Mouse (Mus musculus): Measurements from ENCODE around the gene Matn4.
"Not testable (repeated sequence)": the region's sequence is repeated elsewhere in the genome, so short reads cannot be mapped to it uniquely, and the experiment has no call there.

The Matn4 gene

DNA sequence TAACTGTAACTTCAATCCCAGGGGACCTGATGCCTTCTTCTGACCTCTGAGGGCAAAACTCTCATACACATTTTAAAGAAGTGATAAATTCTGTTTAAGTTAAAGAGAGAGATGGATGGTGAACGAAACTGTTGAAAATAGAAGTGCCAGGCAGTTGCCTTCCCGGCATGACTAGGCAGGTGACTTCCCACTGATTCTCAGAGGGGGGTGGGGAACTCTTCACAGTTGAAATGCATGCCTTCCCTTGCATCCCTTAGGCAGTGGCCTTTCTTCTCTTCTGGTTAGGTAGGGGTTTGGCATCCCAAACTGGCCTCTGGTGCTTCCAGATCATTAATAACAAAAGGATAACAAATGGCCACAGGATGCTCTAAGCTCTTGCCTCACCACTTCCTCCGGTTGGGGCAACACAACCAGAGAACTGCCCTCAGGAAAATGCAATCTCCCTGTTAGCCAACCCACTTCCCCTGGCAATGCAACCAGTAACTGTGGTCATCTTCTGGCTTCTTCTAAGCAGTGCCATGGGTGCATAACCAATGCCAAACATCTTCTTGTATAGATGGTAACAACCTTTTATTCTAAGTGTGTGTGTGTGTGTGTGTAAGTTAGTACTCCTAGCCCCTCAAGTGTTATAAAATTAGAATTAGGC is 32.4 kb downstream of the Matn4 start:
- DNase-seq (ENCODE audit: low spot score in 2 of 2) = no peak

- no peak for DNase-seq (ENCODE audit: low spot score in 2 of 2)
These were observed 33.6 kb downstream of the Matn4 start for GRCm38 (mm10) chr2:164371371-164371770.

DNA sequence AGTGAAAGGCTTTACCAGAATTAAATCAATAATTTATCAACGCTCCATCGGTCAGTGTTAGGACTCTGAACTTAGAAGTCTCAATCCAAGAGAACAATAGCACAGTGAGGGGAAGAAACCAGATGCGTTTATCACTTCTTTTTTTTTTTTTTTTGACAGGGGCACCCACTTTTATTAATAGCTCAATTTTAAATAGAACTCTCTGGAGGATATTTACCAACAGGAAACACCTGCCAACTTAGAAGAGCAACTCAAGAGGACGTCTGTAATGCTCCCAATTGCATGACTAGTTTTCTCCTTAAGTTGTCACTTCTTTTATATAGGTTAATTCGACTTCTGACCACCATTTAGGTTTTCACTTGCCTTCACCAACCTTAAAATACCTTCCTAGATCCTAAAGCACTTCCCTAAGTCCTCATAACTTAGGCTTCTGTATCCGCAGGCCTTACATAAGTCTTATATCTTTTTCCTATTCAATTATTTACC is 36.3 kb downstream of the Matn4 start:
- DNase-seq (ENCODE audit: low spot score in 2 of 2) = no peak

DNA sequence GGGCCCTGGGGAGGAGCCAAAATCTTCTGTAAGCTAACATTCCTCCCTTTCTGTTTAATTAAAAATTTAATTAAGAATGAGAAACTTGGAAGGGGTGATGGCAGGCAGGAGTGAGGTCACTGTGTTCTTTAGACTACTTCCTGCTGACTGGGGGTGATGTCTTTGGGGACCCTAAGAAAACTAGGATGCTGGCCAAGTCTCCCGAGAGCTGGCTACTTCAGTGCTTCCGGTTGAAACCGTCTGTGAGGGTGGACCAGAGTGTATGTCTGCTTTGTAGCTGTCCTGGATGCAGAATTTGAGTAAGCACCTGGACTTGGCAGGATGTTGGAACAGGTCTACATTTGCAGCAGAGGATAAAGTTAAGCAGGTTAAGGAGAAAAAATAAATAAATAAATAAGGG is 38.0 kb downstream of the Matn4 start:
- DNase-seq (ENCODE audit: low spot score in 2 of 2) = no peak

DNA sequence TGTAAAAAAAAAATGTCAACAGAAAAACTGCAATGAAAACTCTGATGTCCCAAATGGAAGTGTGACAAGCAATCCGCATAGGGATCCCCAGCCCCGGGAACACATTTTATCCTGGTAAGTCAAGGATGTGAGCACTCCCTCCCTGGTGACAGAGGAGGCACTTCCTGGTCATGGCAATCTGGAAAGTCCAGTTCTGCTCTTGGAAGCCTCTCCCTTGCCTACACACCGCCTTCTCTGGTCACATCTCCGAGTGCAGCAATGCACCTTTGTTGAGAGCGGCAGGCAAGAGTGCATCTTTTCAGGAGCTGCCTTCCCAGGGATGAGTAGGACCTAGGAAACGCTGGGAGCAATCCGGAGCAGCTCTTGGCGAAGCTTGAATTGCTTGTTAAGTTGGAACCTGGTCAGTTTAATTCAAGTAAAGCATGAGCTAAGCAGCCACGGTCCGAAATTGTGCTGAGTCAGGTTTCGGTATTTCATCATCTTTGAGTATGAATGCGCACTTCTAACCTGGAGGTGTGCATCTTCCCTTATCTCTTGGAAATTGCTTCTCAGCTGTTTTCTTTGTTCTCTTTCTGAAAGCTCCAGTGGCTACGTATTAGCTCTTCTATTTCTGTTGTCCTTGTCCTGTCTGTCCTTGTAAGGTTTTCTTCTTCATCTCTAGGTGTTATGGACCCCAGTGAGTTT is 43.8 kb downstream of the Matn4 start:
- DNase-seq (ENCODE audit: low spot score in 2 of 2) = no peak

- DNase-seq (ENCODE audit: low spot score in 2 of 2) = no peak
These were observed 45.3 kb downstream of the Matn4 start for GRCm38 (mm10) chr2:164359668-164360067.

- DNase-seq (ENCODE audit: low spot score in 2 of 2) = no peak
These were observed 45.9 kb downstream of the Matn4 start for GRCm38 (mm10) chr2:164359031-164359430.

DNA sequence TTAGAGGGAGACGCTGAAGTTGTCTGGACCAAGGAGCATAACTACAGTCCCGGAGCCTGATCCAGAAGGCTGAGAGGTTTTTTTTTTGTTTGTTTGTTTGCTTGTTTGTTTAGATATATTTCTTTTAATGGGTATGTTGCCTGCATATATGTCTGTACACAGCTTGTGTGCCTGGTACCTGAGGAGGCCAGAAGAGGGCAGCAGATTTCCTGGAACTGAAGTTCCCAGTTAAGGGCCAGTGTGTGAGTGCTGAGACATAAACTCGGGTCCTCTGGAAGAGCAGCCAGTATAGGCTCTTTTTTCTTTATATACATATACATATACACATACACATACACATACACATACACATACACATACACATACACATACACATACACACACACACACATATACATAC is 46.6 kb downstream of the Matn4 start:
- DNase-seq (ENCODE audit: low spot score in 2 of 2) = peak in 1 of 2 experiments; percentile 42

DNA sequence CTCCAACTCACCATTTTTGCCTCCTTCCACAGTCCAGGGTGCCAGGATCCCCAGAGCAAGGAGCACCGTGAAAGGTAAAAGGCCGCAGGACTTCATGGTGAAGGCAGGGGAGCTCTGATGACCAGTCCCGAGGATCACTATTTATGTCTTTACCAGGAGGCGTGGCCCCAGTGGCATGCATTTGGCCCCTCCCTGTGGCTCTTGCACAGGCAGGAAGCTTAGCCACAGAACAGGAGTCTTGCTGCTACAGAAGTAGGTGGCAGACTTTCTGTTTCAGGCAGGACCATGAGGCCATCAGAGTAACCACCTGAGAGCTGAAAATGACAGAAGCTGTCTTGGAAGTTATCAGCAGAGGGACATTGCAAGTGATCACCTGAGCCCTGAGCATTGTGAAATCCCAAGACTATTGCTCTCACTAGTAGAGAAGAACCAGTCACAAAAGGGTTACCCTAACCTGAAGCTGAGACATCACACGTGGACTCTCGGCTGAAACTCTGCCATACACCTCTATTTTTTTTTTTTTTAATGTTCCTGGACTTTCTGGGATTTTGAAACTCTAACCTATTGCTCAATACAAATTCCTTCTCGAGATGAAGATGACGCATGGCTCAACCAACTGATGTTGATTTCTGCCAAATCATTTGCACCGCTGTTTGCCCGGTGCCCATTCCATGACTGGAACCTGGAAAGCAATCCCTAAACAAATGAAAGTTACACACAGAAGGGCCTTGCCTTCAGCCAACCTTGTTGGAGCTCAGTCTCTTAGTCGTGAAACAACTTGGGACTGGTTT is 48.6 kb downstream of the Matn4 start:
- peak in 1 of 2 experiments; percentile 29 for DNase-seq (ENCODE audit: low spot score in 2 of 2)

GRCm38 (mm10) chr2:164353356-164353755 is 51.6 kb downstream of the Matn4 start:
- DNase-seq (ENCODE audit: low spot score in 2 of 2) = no peak

DNA sequence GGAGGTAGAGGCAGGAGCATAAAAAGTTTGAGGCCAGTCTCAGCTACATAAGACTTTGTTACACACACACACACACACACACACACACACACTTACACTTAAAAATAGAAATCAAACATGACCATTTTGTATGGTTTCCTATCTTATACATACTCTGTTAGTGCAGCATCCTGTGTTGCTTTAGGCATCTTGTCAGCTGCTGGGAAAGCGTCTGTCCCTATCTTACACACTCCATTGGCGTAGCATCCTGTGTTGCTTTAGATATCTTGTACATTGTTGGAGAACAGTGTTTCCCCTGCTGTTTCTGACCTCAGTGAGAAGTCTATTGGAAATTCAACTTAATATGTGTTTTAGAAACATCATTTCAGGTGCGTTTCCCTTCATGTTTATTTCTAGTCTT is 52.3 kb downstream of the Matn4 start:
- no peak for DNase-seq (ENCODE audit: low spot score in 2 of 2)

GRCm38 (mm10) chr2:164348980-164349379 is 56.0 kb downstream of the Matn4 start:
- peak in 1 of 2 experiments; percentile 66 for DNase-seq (ENCODE audit: low spot score in 2 of 2)

DNA sequence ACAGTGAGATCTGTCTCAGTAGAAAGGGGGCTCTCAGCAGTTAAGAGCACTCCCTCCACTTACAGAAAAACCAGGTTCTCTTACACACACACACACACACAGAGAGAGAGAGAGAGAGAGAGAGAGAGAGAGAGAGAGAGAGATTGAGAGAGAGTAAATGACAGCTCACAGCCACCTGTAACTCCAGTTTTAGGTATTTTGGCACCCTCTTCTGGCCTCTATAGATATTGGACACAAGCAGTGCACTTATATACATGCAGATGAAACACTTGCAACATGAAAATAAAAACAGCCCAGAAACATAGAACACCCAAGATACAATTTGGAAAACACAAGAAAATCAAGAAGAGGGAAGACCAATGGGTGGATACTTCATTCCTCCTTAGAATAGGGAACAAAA is 57.3 kb downstream of the Matn4 start:
- not testable (repeated sequence) for DNase-seq (ENCODE audit: low spot score in 2 of 2)

- not testable (repeated sequence) for DNase-seq (ENCODE audit: low spot score in 2 of 2)
These were observed 61.2 kb downstream of the Matn4 start for GRCm38 (mm10) chr2:164343732-164344131.

All from spleen, postnatal 10 days (tissue).